Mouse (Mus musculus): ENCODE measurements around the gene Ampd3. TPM values are rescaled to one million over a fixed set of nuclear protein-coding genes. Genes with fewer than 3 reads are reported as not detected.

Ampd3 gene
- polyA plus RNA-seq, 1 experiment = 19.0 TPM

DNA sequence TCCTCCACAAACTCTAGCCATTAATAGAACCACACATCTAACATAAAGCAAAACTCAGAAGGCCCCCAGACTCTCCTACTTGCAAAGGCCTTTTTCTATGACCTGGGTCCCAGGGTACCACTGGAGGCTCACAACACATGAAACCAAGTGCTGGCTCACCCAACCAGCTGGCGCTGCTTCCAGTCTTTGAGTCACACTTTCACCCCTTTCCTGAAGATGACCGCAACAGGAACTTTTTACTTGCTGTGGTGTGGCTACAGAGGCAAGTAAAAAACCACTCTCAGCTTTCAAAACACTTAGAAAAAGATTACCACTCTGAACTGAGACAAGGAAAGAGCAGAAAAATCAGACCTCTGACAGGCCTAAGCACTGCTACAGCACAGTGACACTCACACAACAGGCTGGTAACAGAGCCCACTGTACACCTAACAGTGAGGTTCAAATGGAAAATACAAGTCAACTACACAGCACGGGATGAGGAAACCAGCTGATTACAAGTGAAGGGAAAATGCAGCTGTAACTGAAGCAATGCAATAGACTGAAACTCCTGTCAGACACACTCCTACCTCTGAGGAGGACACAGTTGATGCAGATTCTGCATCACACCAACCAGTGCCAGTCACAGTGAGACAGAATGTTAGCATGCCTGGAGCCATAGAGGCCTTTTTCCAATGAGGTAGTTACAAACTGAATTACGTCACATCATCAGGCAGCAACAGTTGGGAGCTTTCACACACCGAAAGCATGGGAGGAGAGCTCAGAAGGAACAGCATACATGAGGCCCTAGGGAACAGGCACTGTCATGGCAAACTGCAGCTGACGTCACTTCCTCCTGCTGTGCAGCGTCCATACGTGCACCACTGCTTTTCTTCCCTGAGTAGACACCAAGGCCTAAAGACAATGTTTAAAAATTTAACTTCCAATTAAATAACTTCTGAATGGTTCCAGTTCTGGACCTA is 56.3 kb downstream of the Ampd3 start:
- TF ChIP-seq POLR2A (IDR thresholded peaks at IDR 0.05; ENCODE audit: borderline replicate concordance, insufficient read depth, low read length) (no peak), CTCF (IDR thresholded peaks at IDR 0.05; ENCODE audit: borderline replicate concordance, insufficient read depth, low read depth, low read length) (no peak)
- no peak overlapping the region for H3K4me3 ChIP-seq (replicated peaks; ENCODE audit: insufficient read depth, low read depth, low read length)
- H3K4me1 ChIP-seq (ENCODE audit: control insufficient read depth, insufficient read depth, low read length) = peaks cover 7% of the 10 kb centered on the region
- 81% methylated on average over 8 of the region's 8 CpGs for WGBS
- H3K27ac ChIP-seq (ENCODE audit: insufficient read depth, low read length) = no peak overlapping the region
- no peak for DNase-seq
- no peaks in the 10 kb centered on the region for H3K27me3 ChIP-seq (ENCODE audit: control insufficient read depth, insufficient read depth, low read length)

DNA sequence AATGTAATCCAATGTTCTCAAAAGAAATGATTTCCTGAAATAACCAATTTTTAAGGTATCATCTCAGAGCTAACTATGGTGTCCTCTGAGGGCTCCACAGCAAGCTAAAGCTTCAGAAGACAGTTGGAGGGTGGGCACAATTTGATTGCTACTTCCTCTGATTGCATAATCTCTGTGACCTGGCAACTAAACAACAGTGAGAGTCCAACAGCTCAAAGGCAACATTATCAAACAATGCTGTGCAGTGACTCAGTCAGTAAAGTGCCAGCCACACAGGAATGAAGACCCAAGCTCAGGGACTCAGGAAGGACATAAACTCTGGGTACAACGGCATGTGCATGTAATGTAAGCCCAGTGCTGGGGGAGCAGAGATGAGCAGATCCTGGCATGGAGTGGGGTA is 65.0 kb downstream of the Ampd3 start:
- Histone ChIP-seq H3K27me3 (ENCODE audit: control insufficient read depth, insufficient read depth, low read length) (no peaks in the 10 kb centered on the region), H3K4me1 (ENCODE audit: control insufficient read depth, insufficient read depth, low read length) (no peaks in the 10 kb centered on the region), H3K27ac (ENCODE audit: insufficient read depth, low read length) (no peak overlapping the region), H3K4me3 (replicated peaks; ENCODE audit: insufficient read depth, low read depth, low read length) (no peak overlapping the region)
- DNase-seq = no peak
- TF ChIP-seq POLR2A (IDR thresholded peaks at IDR 0.05; ENCODE audit: borderline replicate concordance, insufficient read depth, low read length) (no peak), CTCF (IDR thresholded peaks at IDR 0.05; ENCODE audit: borderline replicate concordance, insufficient read depth, low read depth, low read length) (no peak)
- 93% methylated on average over 1 of the region's 1 CpGs for WGBS

DNA sequence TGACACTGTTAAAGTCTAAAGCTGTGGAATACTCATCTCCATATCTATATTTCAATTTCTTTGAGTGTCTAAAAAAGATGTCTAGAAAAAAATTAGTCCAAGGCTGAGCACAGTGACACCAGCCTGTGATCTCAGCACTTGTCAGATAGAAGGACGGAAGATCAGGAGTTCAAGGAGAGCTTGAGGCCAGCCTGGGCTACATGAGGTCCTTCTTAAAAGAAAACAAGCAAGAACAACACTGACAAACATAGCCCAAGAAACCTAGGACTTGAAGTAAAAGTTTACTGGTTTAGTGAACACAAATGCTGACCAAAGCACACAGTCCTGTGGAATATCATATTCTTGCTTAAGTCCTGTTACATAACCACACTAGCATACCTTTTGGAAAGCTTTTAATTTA is 66.0 kb downstream of the Ampd3 start:
- no peak for DNase-seq
- H3K4me1 ChIP-seq (ENCODE audit: control insufficient read depth, insufficient read depth, low read length) = no peaks in the 10 kb centered on the region
- no peak for TF ChIP-seq POLR2A (IDR thresholded peaks at IDR 0.05; ENCODE audit: borderline replicate concordance, insufficient read depth, low read length)
- no peak for TF ChIP-seq CTCF (IDR thresholded peaks at IDR 0.05; ENCODE audit: borderline replicate concordance, insufficient read depth, low read depth, low read length)
- no peak overlapping the region for H3K4me3 ChIP-seq (replicated peaks; ENCODE audit: insufficient read depth, low read depth, low read length)
- no peak overlapping the region for H3K27ac ChIP-seq (ENCODE audit: insufficient read depth, low read length)
- no peaks in the 10 kb centered on the region for H3K27me3 ChIP-seq (ENCODE audit: control insufficient read depth, insufficient read depth, low read length)
- 98% methylated on average over 1 of the region's 1 CpGs for WGBS

DNA sequence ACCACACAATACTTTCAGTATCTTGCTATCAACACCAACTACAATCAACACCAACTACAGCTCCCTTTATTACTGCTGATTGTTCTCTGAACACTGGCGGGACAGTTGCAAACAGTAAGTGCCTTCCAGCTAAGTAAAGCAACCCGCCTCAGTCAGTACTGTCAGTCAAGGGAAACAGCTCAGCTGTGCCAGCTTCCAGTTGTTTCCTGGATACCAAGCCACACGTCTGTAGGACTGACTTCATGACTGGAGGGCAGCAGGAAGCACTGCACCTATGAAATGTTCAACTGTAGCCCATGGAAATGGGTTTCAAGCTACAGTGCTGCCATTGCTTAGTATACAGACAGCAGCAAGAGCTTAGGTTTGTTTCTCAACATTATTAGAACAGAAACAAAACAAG is 66.5 kb downstream of the Ampd3 start:
- TF ChIP-seq CTCF (IDR thresholded peaks at IDR 0.05; ENCODE audit: borderline replicate concordance, insufficient read depth, low read depth, low read length) (no peak), POLR2A (IDR thresholded peaks at IDR 0.05; ENCODE audit: borderline replicate concordance, insufficient read depth, low read length) (no peak)
- Histone ChIP-seq H3K27me3 (ENCODE audit: control insufficient read depth, insufficient read depth, low read length) (no peaks in the 10 kb centered on the region), H3K4me1 (ENCODE audit: control insufficient read depth, insufficient read depth, low read length) (no peaks in the 10 kb centered on the region), H3K27ac (ENCODE audit: insufficient read depth, low read length) (no peak overlapping the region), H3K4me3 (replicated peaks; ENCODE audit: insufficient read depth, low read depth, low read length) (no peak overlapping the region)
- DNase-seq = no peak
- WGBS = 63% methylated on average over 3 of the region's 3 CpGs

DNA sequence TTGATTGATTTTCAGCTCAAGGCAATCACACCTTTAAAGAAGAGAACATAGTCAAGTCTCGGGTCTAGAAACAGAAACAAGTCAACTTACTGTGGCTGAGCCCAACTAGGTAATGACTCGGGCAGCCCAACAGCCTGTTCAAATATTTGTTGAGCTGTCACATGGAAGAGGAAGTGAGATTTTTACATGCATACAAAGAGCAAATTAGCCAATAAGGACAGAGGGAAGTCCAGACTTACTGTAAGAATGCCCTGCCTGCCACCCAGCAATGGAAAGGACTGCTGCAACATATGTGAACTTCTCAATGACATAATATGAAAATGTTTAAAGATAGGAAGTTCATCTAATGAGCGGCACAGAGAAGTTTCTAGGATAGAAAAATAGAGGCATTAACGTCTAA is 72.3 kb downstream of the Ampd3 start:
- H3K4me3 ChIP-seq (replicated peaks; ENCODE audit: insufficient read depth, low read depth, low read length) = no peak overlapping the region
- H3K27me3 ChIP-seq (ENCODE audit: control insufficient read depth, insufficient read depth, low read length) = no peaks in the 10 kb centered on the region
- 81% methylated on average over 4 of the region's 4 CpGs for WGBS
- no peak overlapping the region for H3K27ac ChIP-seq (ENCODE audit: insufficient read depth, low read length)
- no peak for TF ChIP-seq POLR2A (IDR thresholded peaks at IDR 0.05; ENCODE audit: borderline replicate concordance, insufficient read depth, low read length)
- no peak for TF ChIP-seq CTCF (IDR thresholded peaks at IDR 0.05; ENCODE audit: borderline replicate concordance, insufficient read depth, low read depth, low read length)
- no peaks in the 10 kb centered on the region for H3K4me1 ChIP-seq (ENCODE audit: control insufficient read depth, insufficient read depth, low read length)
- DNase-seq = no peak

DNA sequence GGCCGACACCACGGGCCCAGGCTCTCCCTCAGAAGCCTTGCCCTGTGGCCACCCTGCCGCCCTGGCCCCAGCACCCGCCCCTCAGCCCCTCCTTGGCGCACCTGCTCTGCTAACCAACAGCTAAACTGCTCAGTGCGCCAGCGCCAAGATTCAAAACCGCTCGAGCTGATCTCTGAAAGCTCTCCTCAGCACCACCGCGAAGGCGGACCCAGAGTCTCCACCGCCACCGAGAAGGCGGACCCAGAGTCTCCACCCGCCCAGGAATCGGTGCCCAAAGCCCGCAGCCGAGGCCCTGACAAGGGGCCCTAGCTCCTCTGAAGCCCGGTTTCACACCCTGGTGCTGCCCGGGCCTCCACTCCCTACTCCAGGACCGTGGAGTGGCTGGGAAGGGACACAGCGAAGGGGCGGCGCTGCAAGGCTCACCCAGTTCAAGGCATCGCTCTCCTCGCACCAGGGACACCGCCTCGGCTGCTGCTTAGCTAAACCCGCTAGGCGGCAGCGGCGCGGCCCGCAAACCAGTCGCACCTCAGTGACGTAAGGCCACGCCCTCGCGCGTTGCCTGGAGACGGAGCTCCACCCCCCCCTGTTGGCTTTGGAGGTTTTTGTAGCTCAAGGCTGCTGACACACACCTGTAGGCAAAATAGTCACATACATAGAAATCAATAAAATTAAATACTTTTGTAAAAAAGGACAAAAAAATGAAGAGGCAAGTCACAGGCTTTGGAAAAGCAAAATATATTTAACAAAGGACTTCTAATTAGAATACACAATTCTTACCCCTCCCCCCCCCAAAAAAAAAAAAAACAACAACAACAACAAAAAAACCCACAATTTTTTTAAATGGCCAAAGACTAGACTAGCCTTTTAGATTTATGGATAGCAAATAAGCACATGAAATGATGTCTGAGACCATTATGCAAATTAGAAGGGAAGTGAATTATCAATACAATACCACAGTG is 76.2 kb downstream of the Ampd3 start, which contains the start of gene Rnf141:
Gene Rnf141, minus strand, starts transcription at position 542 of the 959 bp plus-strand sequence.
- DNase-seq = peak; percentile 93 to 94
- under 1% methylated on average over 42 of the region's 42 CpGs for WGBS
- TF ChIP-seq POLR2A (IDR thresholded peaks at IDR 0.05; ENCODE audit: borderline replicate concordance, insufficient read depth, low read length) (peak; percentile 79), CTCF (IDR thresholded peaks at IDR 0.05; ENCODE audit: borderline replicate concordance, insufficient read depth, low read depth, low read length) (peak; percentile 46)
- Histone ChIP-seq H3K4me3 (replicated peaks; ENCODE audit: insufficient read depth, low read depth, low read length) (peak within 1 kb of the TSS; percentile 82), H3K27me3 (ENCODE audit: control insufficient read depth, insufficient read depth, low read length) (no peaks in the 10 kb centered on the region), H3K27ac (ENCODE audit: insufficient read depth, low read length) (peak within 1 kb of the TSS; percentile 57; the same call in 1 of the 2 replicates), H3K4me1 (ENCODE audit: control insufficient read depth, insufficient read depth, low read length) (no peaks in the 10 kb centered on the region)

DNA sequence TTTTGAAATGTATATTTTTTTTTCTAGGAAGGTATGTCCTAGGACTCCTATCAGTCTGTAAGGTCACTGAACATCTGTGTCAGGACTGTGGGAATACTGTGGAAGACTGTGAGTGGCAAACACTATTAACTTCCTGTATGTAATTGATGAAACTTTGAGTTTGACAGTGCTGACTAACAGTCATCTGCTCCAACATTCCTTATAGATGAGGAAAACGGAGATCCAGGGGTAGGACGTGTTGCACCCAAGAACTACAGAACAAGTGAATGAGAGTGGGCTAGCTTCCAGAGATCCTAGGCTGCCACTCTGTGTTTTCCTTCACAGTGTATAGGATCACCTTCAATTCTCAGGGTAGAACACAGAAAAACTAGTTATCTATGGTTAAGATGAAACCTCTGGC is 79.3 kb downstream of the Ampd3 start:
- WGBS = 87% methylated on average over 2 of the region's 2 CpGs
- Histone ChIP-seq H3K4me1 (ENCODE audit: control insufficient read depth, insufficient read depth, low read length) (no peaks in the 10 kb centered on the region), H3K4me3 (replicated peaks; ENCODE audit: insufficient read depth, low read depth, low read length) (no peak overlapping the region), H3K27me3 (ENCODE audit: control insufficient read depth, insufficient read depth, low read length) (no peaks in the 10 kb centered on the region), H3K27ac (ENCODE audit: insufficient read depth, low read length) (no peak overlapping the region)
- no peak for DNase-seq
- TF ChIP-seq CTCF (IDR thresholded peaks at IDR 0.05; ENCODE audit: borderline replicate concordance, insufficient read depth, low read depth, low read length) = no peak
- no peak for TF ChIP-seq POLR2A (IDR thresholded peaks at IDR 0.05; ENCODE audit: borderline replicate concordance, insufficient read depth, low read length)
